Comparison of ENCODE assay signal across 9 mouse cellular contexts in the genomic region with DNA sequence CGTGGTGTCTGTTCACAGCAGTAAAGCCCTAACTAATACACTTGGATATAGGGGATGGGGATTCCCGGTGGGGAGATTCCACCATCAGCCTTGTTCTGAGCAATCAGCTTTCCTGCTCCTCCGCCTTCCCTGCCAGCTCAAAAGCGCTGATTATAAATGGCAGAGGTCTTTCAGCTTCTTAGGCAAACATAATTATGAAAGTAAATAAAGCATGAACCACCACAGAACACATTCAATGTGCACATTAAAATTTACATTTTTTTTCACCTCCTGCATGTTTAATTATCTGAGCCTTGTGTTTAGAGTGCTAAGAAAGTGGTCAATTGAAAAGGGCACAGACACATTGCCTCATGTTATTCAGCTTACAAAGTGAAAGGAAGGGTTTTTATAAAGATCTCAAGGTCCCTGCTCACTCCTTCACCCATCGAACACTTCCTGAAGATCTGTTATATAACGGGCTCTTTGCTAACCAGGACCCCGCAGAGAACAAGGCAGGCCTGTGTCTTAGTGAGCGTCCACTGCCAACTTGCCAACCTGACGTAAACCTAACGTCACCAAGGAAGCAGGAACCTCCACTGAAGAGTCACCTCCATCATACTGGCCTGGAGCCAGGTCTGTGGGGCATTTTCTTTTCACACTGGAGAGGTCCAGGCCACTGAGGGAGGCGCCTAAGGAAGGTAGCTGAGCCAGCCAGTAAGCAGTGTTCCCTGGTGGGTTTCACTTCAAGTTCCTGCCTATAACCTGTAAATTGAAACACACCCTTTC.
DNase-seq lines count a peak whose midpoint lies in the region; ATAC-seq lines count a peak whose summit lies in the region.
"Had no signal": no experiment of that assay in that cellular context is flagged by ENCODE, and none has a peak within 500 bp of the region (broad histone marks: within the 10 kb centered on the region; RNA-seq: fewer than 3 reads in every experiment).

No protein-coding gene starts in this region.

- peak; percentile 72 for ATAC-seq in activated CD4-positive, CD25-positive, alpha-beta regulatory T cell, adult 4 months
- ATAC-seq in hindbrain, embryonic 14.5 days (ENCODE audit: low FRiP score): no peak
- ATAC-seq in neural tube, embryonic 14.5 days (ENCODE audit: low read depth): no peak

- no peak overlapping the region for H3K4me3 ChIP-seq in hindbrain, embryonic 14.5 days (replicated peaks; ENCODE audit: low read length)
- H3K4me3 ChIP-seq in neural tube, embryonic 14.5 days (ENCODE audit: low read depth, low read length): no peak overlapping the region
- H3K4me3 ChIP-seq: gastrocnemius, adult 2 months had no signal

- H3K36me3 ChIP-seq in hindbrain, embryonic 14.5 days (replicated peaks; ENCODE audit: control insufficient read depth, insufficient read depth): no peaks in the 10 kb centered on the region
- no peaks in the 10 kb centered on the region for H3K36me3 ChIP-seq in neural tube, embryonic 14.5 days (ENCODE audit: control insufficient read depth, insufficient read depth, low read length)

- H3K9ac ChIP-seq in hindbrain, embryonic 14.5 days: no peak overlapping the region
- no peak overlapping the region for H3K9ac ChIP-seq in neural tube, embryonic 14.5 days (replicated peaks; ENCODE audit: low read depth, low read length)

- no peak overlapping the region for H3K4me2 ChIP-seq in hindbrain, embryonic 14.5 days (replicated peaks)
- H3K4me2 ChIP-seq in neural tube, embryonic 14.5 days (ENCODE audit: low read depth, low read length): no peak overlapping the region

- intact Hi-C loops in left cerebral cortex, postnatal 14 days (cut with DNase I): no loop called here

- H3K27me3 ChIP-seq in hindbrain, embryonic 14.5 days (ENCODE audit: control insufficient read depth, insufficient read depth, low read length): no peaks in the 10 kb centered on the region
- no peaks in the 10 kb centered on the region for H3K27me3 ChIP-seq in neural tube, embryonic 14.5 days (ENCODE audit: control insufficient read depth, insufficient read depth, low read length)

- peak overlapping the region; percentile 29; the same call in 1 of the 2 replicates for H3K27ac ChIP-seq in hindbrain, embryonic 14.5 days
- H3K27ac ChIP-seq in neural tube, embryonic 14.5 days (ENCODE audit: low read depth, low read length): peak overlapping the region; percentile 3; the same call in 1 of the 2 replicates
- H3K27ac ChIP-seq: gastrocnemius, adult 2 months had no signal

- peaks cover 11% of the 10 kb centered on the region; the same call in 1 of the 2 replicates for H3K4me1 ChIP-seq in hindbrain, embryonic 14.5 days (replicated peaks; ENCODE audit: control insufficient read depth, insufficient read depth, low read length)
- H3K4me1 ChIP-seq in neural tube, embryonic 14.5 days (ENCODE audit: control insufficient read depth, insufficient read depth, low read length): peaks cover 9% of the 10 kb centered on the region; the same call in 1 of the 2 replicates

- peak; percentile 45 to 70 for DNase-seq in lung, adult 18-20 months
- DNase-seq in lung, postnatal 14 days: no peak
- no peak for DNase-seq in hindbrain, embryonic 14.5 days (ENCODE audit: low spot score)
- no peak for DNase-seq in liver
- DNase-seq in left cerebral cortex, postnatal 14 days (ENCODE audit: low spot score in 2 of 2): no peak
- DNase-seq in cerebellum, adult 8-10 months: no peak
- DNase-seq: gastrocnemius, adult 2 months had no signal

- no peaks in the 10 kb centered on the region for H3K9me3 ChIP-seq in hindbrain, embryonic 14.5 days (ENCODE audit: control insufficient read depth, low read length)
- no peaks in the 10 kb centered on the region for H3K9me3 ChIP-seq in neural tube, embryonic 14.5 days (ENCODE audit: control insufficient read depth, low read length)

- WGBS in hindbrain, embryonic 14.5 days: 58% methylated on average over 11 of the region's 11 CpGs
- WGBS in neural tube, embryonic 14.5 days: 65% methylated on average over 11 of the region's 11 CpGs

Comparison
In these comparisons a context has a peak if more than half of its experiments do, and no peak if none do; other contexts are left out.
1. DNase-seq: peak in lung, adult 18-20 months (2 of 2); none in lung, postnatal 14 days (single experiment), hindbrain, embryonic 14.5 days (single experiment), liver (single experiment), left cerebral cortex, postnatal 14 days (0 of 2) and cerebellum, adult 8-10 months (single experiment).